Mouse (Mus musculus): ENCODE measurements at regions not wholly inside any gene's neighbourhood (a gene's known extent, or its start where the extent isn't known, plus 50 kb on each side); places are given as distances from the start of the nearest gene placed in this dataset.

DNA sequence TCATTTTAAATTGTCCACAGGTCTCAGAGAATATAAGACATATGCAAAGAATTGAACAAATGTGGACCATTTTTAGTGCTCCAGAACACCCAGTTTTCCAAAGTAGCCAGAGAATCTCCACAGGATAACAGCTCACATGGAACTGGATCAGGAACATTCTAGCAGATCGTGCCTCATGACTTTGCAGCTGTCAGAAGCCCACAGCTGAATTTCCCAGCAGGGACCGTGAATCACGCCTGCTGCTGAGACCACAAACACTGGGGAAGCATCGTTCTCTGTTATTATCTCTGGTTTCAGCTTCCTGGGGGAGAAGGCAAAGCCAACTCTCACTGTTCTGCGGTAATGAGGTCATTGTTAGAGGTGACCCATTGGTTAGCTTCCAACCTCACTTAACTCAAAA is 60.4 kb upstream of the Gpr139 start:
- DNase-seq: no peak

- DNase-seq: no peak
Measured at GRCm38 (mm10) chr7:119236343-119236742, 51.9 kb upstream of the Gpr139 start.

All from kidney, adult 8-10 months (tissue).